Mouse (Mus musculus) liver, embryonic 14 days (tissue): ENCODE data around the gene Zmat1. TPM values are rescaled to one million over a fixed set of nuclear protein-coding genes. Genes with fewer than 3 reads are reported as not detected.

Source experiments
- polyA plus RNA-seq: library from polyadenylated mRNA; depleted of rRNA; stranded (reverse); fragments of >200 nt; gene quantifications from 2 replicates; pipeline ENCODE4 v1.2.3, GENCODE M21; 2012; rRNA removed

Zmat1 gene
- polyA plus RNA-seq, result 0.37 and 0.73 TPM in 2 replicates

GRCm38 (mm10) chrX:135008720-135009470 lies at the start of gene Zmat1:
TSS of gene Zmat1 (minus strand) at chrX:135009209.

GRCm38 (mm10) chrX:134964546-134964945 lies 44.5 kb downstream of the Zmat1 start, which contains the start of gene Nxf2:
TSS of gene Nxf2 (minus strand) at chrX:134964754.

Other genes with a start within 250 kb of the Zmat1 start
- 7.9 and 8.5 TPM in 2 replicates for gene Armcx2, start 200.0 kb downstream of the Zmat1 start, polyA plus RNA-seq
- gene Nxf2, start 44.5 kb downstream of the Zmat1 start, polyA plus RNA-seq, result 0.07 and 0.08 TPM in 2 replicates
- gene Gm15023, start 168.4 kb upstream of the Zmat1 start, polyA plus RNA-seq, result not detected in 2 replicates
- gene Tceal6, start 201.5 kb upstream of the Zmat1 start, polyA plus RNA-seq, result 0.42 TPM in 1 of 2 replicates, not detected in the other